Mouse (Mus musculus) megakaryocyte, embryonic 14.5 days (primary cell): Measurements from ENCODE around the gene Nop9. TPM values are rescaled to one million over a fixed set of nuclear protein-coding genes. Genes with fewer than 3 reads are reported as not detected.
"Not testable (repeated sequence)": the region's sequence is repeated elsewhere in the genome, so short reads cannot be mapped to it uniquely, and the experiment has no call there.

Source experiments
- H3K27me3 ChIP-seq: replicated peaks from 2 replicates; pipeline ENCODE3; 2012; ENCODE audit warnings: inconsistent platforms
- H3K36me3 ChIP-seq: replicated peaks from 2 replicates; pipeline ENCODE3; 2012; ENCODE audit warnings: low read length, inconsistent platforms, mixed read lengths
- H3K4me1 ChIP-seq: 2 replicates; pipeline ENCODE4 v1.6.1; 2012; ENCODE audit warnings: inconsistent platforms
- H3K4me3 ChIP-seq: replicated peaks from 2 replicates; pipeline ENCODE3; 2012; ENCODE audit warnings: moderate library complexity, mild to moderate bottlenecking, inconsistent platforms
- H3K9me3 ChIP-seq: 2 replicates; pipeline ENCODE4 v1.6.1; 2012; ENCODE audit warnings: inconsistent platforms
- FLI1 ChIP-seq: IDR thresholded peaks from 2 replicates; pipeline ENCODE4 v1.6.1; 2012; ENCODE audit warnings: low read length, inconsistent platforms, mixed read lengths
- GATA1 ChIP-seq: IDR thresholded peaks from 3 replicates; pipeline ENCODE4 v1.6.1; 2012; ENCODE audit warnings: mixed read lengths, low read length, inconsistent platforms, borderline replicate concordance
- polyA plus RNA-seq: library from polyadenylated mRNA; stranded (reverse); fragments of >175 nt; gene quantifications from 2 replicates; pipeline ENCODE4 v1.2.3, GENCODE M21; 2012; ENCODE audit warnings: low replicate concordance; ENCODE audit not compliant: insufficient read depth

Gene Nop9
- polyA plus RNA-seq, 1 experiment, result 25.1 TPM

DNA sequence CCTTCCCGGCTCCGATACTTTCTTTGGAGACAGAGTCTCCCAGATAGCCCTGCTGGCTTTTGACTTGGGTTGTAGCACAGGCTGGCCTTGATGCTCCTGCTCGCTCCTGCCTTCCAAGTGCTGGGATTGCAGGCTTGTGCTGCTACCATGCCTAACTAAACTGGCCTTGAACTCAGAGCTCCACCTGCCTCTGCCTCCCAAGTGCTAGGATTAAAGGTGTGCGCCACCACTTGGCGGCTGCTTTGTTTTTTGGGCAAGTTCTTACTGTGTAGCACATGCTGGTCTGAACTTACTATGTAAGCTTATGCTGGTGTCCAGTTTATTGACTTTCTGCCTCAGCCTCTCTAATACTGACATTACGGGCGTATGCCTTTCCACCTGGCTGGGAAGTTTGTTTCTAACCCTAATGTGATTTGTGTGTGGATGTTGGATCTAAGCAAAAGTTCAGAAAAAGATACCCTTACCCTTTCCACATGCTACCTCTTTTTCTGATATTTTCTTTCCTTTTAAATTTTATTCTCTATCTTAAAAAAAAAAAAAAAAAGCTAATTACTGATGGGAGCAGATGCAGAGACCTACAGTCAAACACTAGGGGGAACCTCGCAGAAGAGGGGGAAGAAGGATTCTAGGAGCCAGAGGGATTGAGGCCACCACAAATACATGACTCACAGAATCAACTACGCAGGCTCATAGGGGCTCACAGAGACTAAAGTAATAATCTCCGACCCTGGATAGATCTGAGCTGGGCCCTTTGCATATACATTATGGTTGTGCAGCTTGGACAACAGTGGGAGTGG lies 1.8 kb downstream of the Nop9 start:
- Histone ChIP-seq H3K4me3 (peak overlapping the region; percentile 97), H3K27me3 (no peaks in the 10 kb centered on the region), H3K9me3 (no peaks in the 10 kb centered on the region), H3K36me3 (peaks cover 58% of the 10 kb centered on the region), H3K4me1 (peaks cover 39% of the 10 kb centered on the region)
- TF ChIP-seq GATA1, result no peak
- no peak for TF ChIP-seq FLI1

DNA sequence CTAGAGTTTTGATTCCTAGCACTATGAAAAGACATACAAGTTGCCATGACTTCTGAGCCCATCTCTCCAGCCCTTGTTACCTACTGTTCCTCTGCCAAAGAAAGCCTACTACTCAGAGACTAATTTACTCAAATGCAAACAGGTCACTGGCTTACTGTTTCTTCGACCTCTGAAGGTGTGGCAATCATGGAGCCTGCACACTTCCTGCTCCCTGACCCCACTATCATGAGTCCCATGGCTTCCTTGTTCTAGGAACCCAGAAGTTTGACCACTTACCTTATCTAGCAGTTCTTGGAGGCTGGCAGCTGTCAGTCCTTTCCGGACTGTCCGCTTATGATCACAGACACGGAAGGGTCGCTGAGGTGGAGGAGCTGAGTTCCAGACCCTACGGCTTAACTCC lies 12.1 kb downstream of the Nop9 start:
- TF ChIP-seq FLI1, result no peak
- no peak for TF ChIP-seq GATA1
- H3K4me3 ChIP-seq, result peak overlapping the region; percentile 24
- H3K36me3 ChIP-seq, result peaks cover 47% of the 10 kb centered on the region

DNA sequence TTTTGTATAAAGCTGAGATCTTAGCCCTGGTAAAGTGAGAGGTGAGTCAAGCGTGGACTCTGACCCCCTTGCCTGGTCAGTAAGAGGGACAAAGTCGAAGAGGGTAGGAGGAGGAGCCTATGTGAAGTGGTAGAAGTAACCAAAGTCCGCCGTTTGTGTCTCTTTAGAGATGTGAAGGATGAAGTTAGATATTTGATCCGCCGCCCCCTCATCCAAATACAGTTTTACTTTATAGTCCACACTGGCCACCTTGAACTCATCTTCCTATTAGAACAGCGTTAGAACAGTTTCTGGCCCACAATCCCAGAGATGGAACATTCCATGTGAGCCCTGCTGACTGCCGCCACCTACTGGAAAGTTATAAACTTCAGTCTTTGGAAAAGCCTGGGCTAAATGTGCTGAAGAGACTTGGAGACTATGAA lies 12.9 kb downstream of the Nop9 start, which contains the start of gene Cideb:
Gene Cideb, minus strand, starts transcription at position 96 of the 422 bp plus-strand sequence.
- Histone ChIP-seq H3K9me3 (no peaks in the 10 kb centered on the region), H3K4me1 (peaks cover 54% of the 10 kb centered on the region), H3K4me3 (peak within 1 kb of the TSS; percentile 78), H3K36me3 (peaks cover 39% of the 10 kb centered on the region), H3K27me3 (peaks cover 18% of the 10 kb centered on the region)
- no peak for TF ChIP-seq GATA1
- TF ChIP-seq FLI1, result no peak

More for the DNA sequence above, 12.1 kb downstream of the Nop9 start:
- Histone ChIP-seq H3K4me1 (peaks cover 46% of the 10 kb centered on the region), H3K27me3 (peaks cover 16% of the 10 kb centered on the region), H3K9me3 (no peaks in the 10 kb centered on the region)

DNA sequence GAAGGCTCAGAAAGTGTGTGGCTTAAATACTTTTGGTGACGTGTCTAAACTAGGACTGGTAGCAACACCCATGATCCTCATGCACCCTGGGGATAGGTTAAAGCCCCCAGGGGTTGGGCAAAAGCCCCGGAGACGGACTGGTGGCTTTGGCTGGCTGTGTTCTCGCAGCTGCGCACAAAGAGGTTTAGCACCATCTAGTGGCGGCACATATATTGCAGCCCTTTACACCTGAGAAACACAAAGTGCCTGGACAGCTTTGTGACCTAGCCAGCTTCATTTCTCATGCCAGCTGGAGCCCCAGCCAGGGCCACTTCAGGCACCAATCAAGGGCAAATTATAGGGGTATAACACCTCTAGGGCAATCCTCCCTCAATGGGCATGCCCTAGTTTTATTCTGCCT lies 14.7 kb downstream of the Nop9 start:
- Histone ChIP-seq H3K27me3 (peaks cover 18% of the 10 kb centered on the region), H3K4me1 (peaks cover 69% of the 10 kb centered on the region), H3K36me3 (peaks cover 21% of the 10 kb centered on the region)
- H3K4me3 ChIP-seq, H3K9me3 ChIP-seq: not testable (repeated sequence)

DNA sequence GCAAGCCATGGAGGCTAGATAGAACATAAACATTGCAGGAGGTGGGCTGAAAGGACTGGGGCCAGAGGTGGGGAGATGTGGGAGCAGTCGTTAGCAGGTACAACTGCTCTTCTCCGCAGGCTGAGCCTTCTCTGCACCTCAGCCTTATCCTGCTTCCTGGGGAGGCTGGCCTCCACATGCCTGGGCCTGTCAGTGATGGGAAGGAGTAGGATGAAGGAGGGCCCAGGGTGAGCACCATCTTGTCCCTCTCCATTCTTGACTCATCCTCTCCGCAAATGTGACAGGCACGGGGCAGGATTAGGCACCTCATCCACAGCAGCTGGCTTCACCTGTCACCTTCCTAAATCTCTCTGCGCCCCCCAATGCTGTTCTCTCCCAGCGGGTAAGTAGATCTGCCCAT lies 15.7 kb downstream of the Nop9 start, which contains the start of gene Ltb4r2:
Gene Ltb4r2, plus strand, starts transcription at position 266 of the 400 bp plus-strand sequence.
- Histone ChIP-seq H3K9me3 (no peaks in the 10 kb centered on the region), H3K27me3 (peaks cover 18% of the 10 kb centered on the region), H3K4me3 (peak within 1 kb of the TSS; percentile 84), H3K4me1 (peaks cover 79% of the 10 kb centered on the region), H3K36me3 (peaks cover 11% of the 10 kb centered on the region)
- no peak for TF ChIP-seq FLI1

DNA sequence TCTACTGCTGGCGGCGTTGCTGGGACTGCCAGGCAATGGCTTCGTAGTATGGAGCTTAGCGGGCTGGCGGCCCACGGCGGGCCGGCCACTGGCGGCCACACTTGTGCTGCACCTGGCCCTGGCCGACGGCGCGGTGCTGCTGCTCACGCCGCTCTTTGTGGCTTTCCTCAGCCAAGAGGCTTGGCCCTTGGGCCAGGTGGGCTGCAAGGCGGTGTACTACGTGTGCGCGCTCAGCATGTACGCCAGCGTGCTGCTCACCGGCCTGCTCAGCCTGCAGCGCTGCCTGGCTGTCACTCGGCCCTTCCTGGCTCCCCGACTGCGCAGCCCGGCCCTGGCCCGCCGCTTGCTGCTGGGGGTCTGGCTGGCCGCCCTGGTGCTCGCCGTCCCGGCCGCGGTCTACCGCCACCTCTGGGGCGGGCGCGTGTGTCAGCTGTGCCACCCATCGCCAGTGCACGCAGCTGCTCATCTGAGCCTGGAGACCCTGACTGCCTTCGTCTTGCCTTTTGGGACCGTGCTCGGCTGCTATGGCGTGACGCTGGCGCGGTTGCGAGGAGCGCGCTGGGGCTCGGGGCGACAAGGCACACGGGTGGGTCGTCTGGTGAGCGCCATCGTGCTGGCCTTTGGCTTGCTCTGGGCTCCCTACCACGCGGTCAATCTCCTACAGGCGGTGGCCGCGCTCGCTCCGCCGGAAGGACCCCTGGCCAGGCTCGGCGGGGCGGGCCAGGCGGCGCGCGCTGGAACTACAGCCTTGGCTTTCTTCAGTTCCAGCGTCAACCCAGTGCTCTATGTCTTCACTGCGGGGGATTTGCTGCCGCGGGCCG lies 16.7 kb downstream of the Nop9 start:
- TF ChIP-seq GATA1, result no peak
- TF ChIP-seq FLI1, result no peak
- peaks cover 86% of the 10 kb centered on the region for H3K4me1 ChIP-seq
- H3K27me3 ChIP-seq, result peaks cover 20% of the 10 kb centered on the region
- no peaks in the 10 kb centered on the region for H3K9me3 ChIP-seq
- peaks cover 3% of the 10 kb centered on the region for H3K36me3 ChIP-seq
- peak overlapping the region; percentile 84 for H3K4me3 ChIP-seq

DNA sequence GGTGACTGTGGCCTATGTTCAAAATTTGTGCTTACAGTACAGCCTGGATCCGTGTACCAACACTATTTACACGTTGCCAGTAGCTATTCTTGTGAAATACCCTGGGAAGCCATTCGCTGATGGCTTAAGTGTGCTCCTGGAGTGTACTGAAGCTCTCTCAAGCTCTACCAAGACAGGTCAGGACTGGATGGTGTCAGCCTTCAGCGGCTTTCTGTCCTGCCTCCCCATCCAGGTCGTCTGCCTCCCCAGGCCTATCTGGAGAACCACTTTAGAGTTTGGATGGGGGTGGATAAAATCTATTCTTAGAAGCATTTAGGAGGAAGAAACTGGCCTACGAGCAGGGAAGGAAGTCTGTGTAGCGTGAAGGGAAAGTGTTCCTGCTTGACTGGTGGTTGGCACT lies 17.7 kb downstream of the Nop9 start:
- Histone ChIP-seq H3K9me3 (no peaks in the 10 kb centered on the region), H3K4me3 (peak overlapping the region; percentile 64), H3K27me3 (peaks cover 30% of the 10 kb centered on the region), H3K36me3 (peaks cover 3% of the 10 kb centered on the region), H3K4me1 (peaks cover 87% of the 10 kb centered on the region)
- no peak for TF ChIP-seq FLI1
- no peak for TF ChIP-seq GATA1

DNA sequence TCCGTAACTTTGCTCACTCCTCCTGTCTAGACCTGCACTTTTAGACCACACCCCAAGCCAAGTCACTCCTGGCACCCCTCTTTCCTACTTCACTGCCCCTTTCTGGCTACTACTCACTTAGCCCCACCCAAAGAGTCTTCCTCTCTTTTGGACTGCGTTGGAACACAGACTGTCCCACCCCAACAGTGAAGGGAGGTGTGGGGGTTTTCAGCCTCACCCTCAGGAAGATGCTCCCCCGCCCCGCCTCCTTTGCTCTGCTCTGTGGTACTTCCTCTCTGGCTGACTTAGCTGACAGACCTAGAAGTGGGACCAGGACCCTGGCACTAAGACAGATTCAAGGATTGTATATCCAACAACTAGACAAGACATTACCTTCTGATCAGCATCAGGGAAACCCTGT lies 20.2 kb downstream of the Nop9 start, which contains the start of gene Ltb4r1:
Gene Ltb4r1, plus strand, starts transcription at position 267 of the 400 bp plus-strand sequence.
- TF ChIP-seq GATA1 (no peak), FLI1 (no peak)
- peak within 1 kb of the TSS; percentile 69 for H3K4me3 ChIP-seq
- peaks cover 87% of the 10 kb centered on the region for H3K4me1 ChIP-seq
- H3K27me3 ChIP-seq, result peaks cover 49% of the 10 kb centered on the region
- H3K36me3 ChIP-seq, result peaks cover 3% of the 10 kb centered on the region
- no peaks in the 10 kb centered on the region for H3K9me3 ChIP-seq

DNA sequence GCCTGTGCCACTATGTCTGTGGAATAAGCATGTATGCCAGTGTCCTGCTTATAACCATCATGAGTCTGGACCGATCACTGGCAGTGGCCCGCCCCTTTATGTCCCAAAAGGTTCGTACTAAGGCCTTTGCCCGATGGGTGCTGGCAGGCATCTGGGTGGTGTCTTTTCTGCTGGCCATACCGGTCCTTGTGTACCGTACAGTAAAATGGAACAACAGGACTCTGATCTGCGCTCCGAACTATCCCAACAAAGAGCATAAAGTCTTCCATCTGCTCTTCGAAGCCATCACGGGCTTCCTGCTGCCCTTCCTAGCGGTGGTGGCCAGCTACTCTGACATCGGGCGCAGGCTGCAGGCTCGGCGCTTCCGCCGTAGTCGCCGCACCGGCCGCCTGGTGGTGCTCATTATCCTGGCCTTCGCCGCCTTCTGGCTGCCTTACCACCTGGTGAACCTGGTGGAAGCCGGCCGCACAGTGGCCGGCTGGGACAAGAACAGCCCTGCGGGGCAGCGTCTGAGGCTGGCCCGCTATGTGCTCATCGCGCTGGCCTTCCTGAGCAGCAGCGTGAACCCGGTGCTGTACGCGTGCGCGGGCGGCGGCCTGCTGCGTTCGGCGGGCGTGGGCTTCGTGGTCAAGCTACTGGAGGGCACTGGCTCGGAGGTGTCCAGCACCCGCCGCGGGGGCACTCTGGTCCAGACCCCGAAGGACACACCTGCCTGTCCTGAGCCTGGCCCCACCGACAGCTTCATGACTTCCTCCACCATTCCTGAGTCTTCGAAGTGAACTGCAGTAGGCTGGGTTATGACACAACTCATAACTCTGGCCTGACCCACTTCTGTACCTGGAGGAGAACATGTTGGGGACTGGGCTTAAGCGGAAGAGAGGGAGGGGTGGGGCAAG lies 22.3 kb downstream of the Nop9 start:
- no peak for TF ChIP-seq FLI1
- no peak for TF ChIP-seq GATA1
- no peaks in the 10 kb centered on the region for H3K36me3 ChIP-seq
- H3K4me3 ChIP-seq, result peak overlapping the region; percentile 85
- H3K4me1 ChIP-seq, result peaks cover 80% of the 10 kb centered on the region
- H3K9me3 ChIP-seq, result no peaks in the 10 kb centered on the region
- peaks cover 48% of the 10 kb centered on the region for H3K27me3 ChIP-seq
